Mouse (Mus musculus): ENCODE measurements around the gene Dpp10. TPM values are rescaled to one million over a fixed set of nuclear protein-coding genes. Genes with fewer than 3 reads are reported as not detected.

The Dpp10 gene
- polyA plus RNA-seq (2012; rRNA removed), result 9.5 and 19.5 TPM in 2 replicates

GRCm38 (mm10) chr1:124044925-124045640 is at the start of gene Dpp10:
Gene Dpp10, minus strand, starts transcription at chr1:124045559.
- no peak for TF ChIP-seq POLR2A (IDR thresholded peaks at IDR 0.05; ENCODE audit: borderline replicate concordance, extremely low read depth, insufficient read depth, insufficient read length, poor library complexity, severe bottlenecking)
- no peak for TF ChIP-seq CTCF (IDR thresholded peaks at IDR 0.05; ENCODE audit: borderline replicate concordance, extremely low read depth, insufficient read depth, insufficient read length)

GRCm38 (mm10) chr1:124048544-124048943 is 3.2 kb upstream of the Dpp10 start:
- no peak for DNase-seq (ENCODE audit: low read depth)
- no peak for TF ChIP-seq CTCF (IDR thresholded peaks at IDR 0.05; ENCODE audit: borderline replicate concordance, extremely low read depth, insufficient read depth, insufficient read length)
- no peak for TF ChIP-seq POLR2A (IDR thresholded peaks at IDR 0.05; ENCODE audit: borderline replicate concordance, extremely low read depth, insufficient read depth, insufficient read length, poor library complexity, severe bottlenecking)

More at GRCm38 (mm10) chr1:124044925-124045640, at the start of gene Dpp10:
- DNase-seq (ENCODE audit: low read depth), result peak; percentile 71

GRCm38 (mm10) chr1:124045761-124046300 is 472 bp upstream of the Dpp10 start:
- peak; percentile 89 for DNase-seq (ENCODE audit: low read depth)
- TF ChIP-seq CTCF (IDR thresholded peaks at IDR 0.05; ENCODE audit: borderline replicate concordance, extremely low read depth, insufficient read depth, insufficient read length) (no peak), POLR2A (IDR thresholded peaks at IDR 0.05; ENCODE audit: borderline replicate concordance, extremely low read depth, insufficient read depth, insufficient read length, poor library complexity, severe bottlenecking) (no peak)

- peak; percentile 24 for DNase-seq (ENCODE audit: low read depth)
- TF ChIP-seq CTCF (IDR thresholded peaks at IDR 0.05; ENCODE audit: borderline replicate concordance, extremely low read depth, insufficient read depth, insufficient read length) (no peak), POLR2A (IDR thresholded peaks at IDR 0.05; ENCODE audit: borderline replicate concordance, extremely low read depth, insufficient read depth, insufficient read length, poor library complexity, severe bottlenecking) (no peak)
Observed at GRCm38 (mm10) chr1:124044161-124044560, 1.2 kb downstream of the Dpp10 start.

GRCm38 (mm10) chr1:124043421-124043820 is 1.9 kb downstream of the Dpp10 start:
- peak; percentile 47 for DNase-seq (ENCODE audit: low read depth)

GRCm38 (mm10) chr1:124041559-124041958 is 3.8 kb downstream of the Dpp10 start:
- TF ChIP-seq POLR2A (IDR thresholded peaks at IDR 0.05; ENCODE audit: borderline replicate concordance, extremely low read depth, insufficient read depth, insufficient read length, poor library complexity, severe bottlenecking) (no peak), CTCF (IDR thresholded peaks at IDR 0.05; ENCODE audit: borderline replicate concordance, extremely low read depth, insufficient read depth, insufficient read length) (peak; percentile 69; the same call in 1 of the 2 replicates)
- peak; percentile 78 for DNase-seq (ENCODE audit: low read depth)

More at GRCm38 (mm10) chr1:124043421-124043820, 1.9 kb downstream of the Dpp10 start:
- no peak for TF ChIP-seq CTCF (IDR thresholded peaks at IDR 0.05; ENCODE audit: borderline replicate concordance, extremely low read depth, insufficient read depth, insufficient read length)
- TF ChIP-seq POLR2A (IDR thresholded peaks at IDR 0.05; ENCODE audit: borderline replicate concordance, extremely low read depth, insufficient read depth, insufficient read length, poor library complexity, severe bottlenecking), result no peak

- DNase-seq (ENCODE audit: low read depth), result no peak
- no peak for TF ChIP-seq POLR2A (IDR thresholded peaks at IDR 0.05; ENCODE audit: borderline replicate concordance, extremely low read depth, insufficient read depth, insufficient read length, poor library complexity, severe bottlenecking)
- no peak for TF ChIP-seq CTCF (IDR thresholded peaks at IDR 0.05; ENCODE audit: borderline replicate concordance, extremely low read depth, insufficient read depth, insufficient read length)
Observed at GRCm38 (mm10) chr1:124035306-124035990, 9.9 kb downstream of the Dpp10 start.

GRCm38 (mm10) chr1:124032677-124033076 is 12.7 kb downstream of the Dpp10 start:
- DNase-seq (ENCODE audit: low read depth), result peak; percentile 33
- TF ChIP-seq POLR2A (IDR thresholded peaks at IDR 0.05; ENCODE audit: borderline replicate concordance, extremely low read depth, insufficient read depth, insufficient read length, poor library complexity, severe bottlenecking) (no peak), CTCF (IDR thresholded peaks at IDR 0.05; ENCODE audit: borderline replicate concordance, extremely low read depth, insufficient read depth, insufficient read length) (no peak)

- TF ChIP-seq POLR2A (IDR thresholded peaks at IDR 0.05; ENCODE audit: borderline replicate concordance, extremely low read depth, insufficient read depth, insufficient read length, poor library complexity, severe bottlenecking) (no peak), CTCF (IDR thresholded peaks at IDR 0.05; ENCODE audit: borderline replicate concordance, extremely low read depth, insufficient read depth, insufficient read length) (no peak)
- DNase-seq (ENCODE audit: low read depth), result no peak
Observed at GRCm38 (mm10) chr1:124031968-124032367, 13.4 kb downstream of the Dpp10 start.

- TF ChIP-seq POLR2A (IDR thresholded peaks at IDR 0.05; ENCODE audit: borderline replicate concordance, extremely low read depth, insufficient read depth, insufficient read length, poor library complexity, severe bottlenecking) (no peak), CTCF (IDR thresholded peaks at IDR 0.05; ENCODE audit: borderline replicate concordance, extremely low read depth, insufficient read depth, insufficient read length) (no peak)
- peak; percentile 19 for DNase-seq (ENCODE audit: low read depth)
Observed at GRCm38 (mm10) chr1:124002797-124003196, 42.6 kb downstream of the Dpp10 start.

- DNase-seq (ENCODE audit: low read depth), result peak; percentile 69
- TF ChIP-seq CTCF (IDR thresholded peaks at IDR 0.05; ENCODE audit: borderline replicate concordance, extremely low read depth, insufficient read depth, insufficient read length) (no peak), POLR2A (IDR thresholded peaks at IDR 0.05; ENCODE audit: borderline replicate concordance, extremely low read depth, insufficient read depth, insufficient read length, poor library complexity, severe bottlenecking) (no peak)
Observed at GRCm38 (mm10) chr1:123995780-123996179, 49.6 kb downstream of the Dpp10 start.

All from brain, embryonic 14.5 days (tissue).